Mouse (Mus musculus) bone marrow macrophage, adult 2 months (primary cell): Measurements from ENCODE around the gene Chodl.

Experiments used
- CTCF ChIP-seq: IDR thresholded peaks from 2 replicates; pipeline ENCODE4 v1.5.1; 2012; ENCODE audit warnings: low read depth, mild to moderate bottlenecking, low read length, moderate library complexity
- POLR2A ChIP-seq: IDR thresholded peaks from 2 replicates; pipeline ENCODE4 v1.6.1; 2012; ENCODE audit warnings: mild to moderate bottlenecking, low read depth, low read length, borderline replicate concordance

GRCm38 (mm10) chr16:78931287-78932025, 708 bp downstream of the Chodl start:
- TF ChIP-seq POLR2A (no peak), CTCF (no peak)
